Mouse (Mus musculus) adrenal gland (tissue): ENCODE measurements around the gene Abat.

Experiments used
- intact Hi-C: fragments of 180-260 bp; cut with DNase I; formaldehyde crosslinking; loops from one replicate; pipeline ENCODE4 v1.15.1; 2025

Gene Abat

GRCm38 (mm10) chr16:8570901-8571615, 57.8 kb downstream of the Abat start:
- intact Hi-C loops: no loop called here

- intact Hi-C loops: no loop called here
Observed at GRCm38 (mm10) chr16:8573041-8573440, 59.8 kb downstream of the Abat start.

- intact Hi-C loops: no loop called here
Observed at GRCm38 (mm10) chr16:8573751-8574150, 60.5 kb downstream of the Abat start.

- intact Hi-C loops: no loop called here
Observed at GRCm38 (mm10) chr16:8574316-8574715, 61.1 kb downstream of the Abat start.

GRCm38 (mm10) chr16:8576111-8576510, 62.9 kb downstream of the Abat start:
- intact Hi-C loops: no loop called here

- intact Hi-C loops: no loop called here
Observed at GRCm38 (mm10) chr16:8576901-8577300, 63.7 kb downstream of the Abat start.

GRCm38 (mm10) chr16:8578326-8578725, 65.1 kb downstream of the Abat start:
- intact Hi-C loops: no loop called here

- intact Hi-C loops: no loop called here
Observed at GRCm38 (mm10) chr16:8579546-8579945, 66.3 kb downstream of the Abat start.

- intact Hi-C loops: no loop called here
Observed at GRCm38 (mm10) chr16:8581661-8582239, 68.5 kb downstream of the Abat start.

GRCm38 (mm10) chr16:8582579-8583295, 69.5 kb downstream of the Abat start:
- intact Hi-C loops: no loop called here

- intact Hi-C loops: no loop called here
Observed at GRCm38 (mm10) chr16:8584248-8584647, 71.0 kb downstream of the Abat start.

GRCm38 (mm10) chr16:8585056-8585455, 71.8 kb downstream of the Abat start:
- intact Hi-C loops: no loop called here

GRCm38 (mm10) chr16:8595411-8595810, 82.2 kb downstream of the Abat start:
- intact Hi-C loops: no loop called here

- intact Hi-C loops: no loop called here
Observed at GRCm38 (mm10) chr16:8596336-8596735, 83.1 kb downstream of the Abat start.

GRCm38 (mm10) chr16:8597516-8597915, 84.3 kb downstream of the Abat start:
- intact Hi-C loops: no loop called here

GRCm38 (mm10) chr16:8603789-8604188, 90.6 kb downstream of the Abat start:
- intact Hi-C loops: no loop called here

- intact Hi-C loops: no loop called here
Observed at GRCm38 (mm10) chr16:8610397-8610796, 97.2 kb downstream of the Abat start.

- intact Hi-C loops: no loop called here
Observed at GRCm38 (mm10) chr16:8612214-8613005, 99.2 kb downstream of the Abat start.

- intact Hi-C loops: no loop called here
Observed at GRCm38 (mm10) chr16:8613039-8613438, 99.8 kb downstream of the Abat start.

- intact Hi-C loops: no loop called here
Observed at GRCm38 (mm10) chr16:8613447-8613846, 100.2 kb downstream of the Abat start.

GRCm38 (mm10) chr16:8619659-8620314, 106.6 kb downstream of the Abat start:
- intact Hi-C loops: no loop called here
